Mouse (Mus musculus): ENCODE data around the gene Pcnx2.

- TF ChIP-seq POLR2A (IDR thresholded peaks at IDR 0.05; ENCODE audit: insufficient read length, low read depth), result no peak
- no peak for TF ChIP-seq MYOD1 (IDR thresholded peaks at IDR 0.05; ENCODE audit: control insufficient read depth in 1 of 3, insufficient read length in 2 of 3, low read depth in 2 of 3)
- TF ChIP-seq USF1 (IDR thresholded peaks at IDR 0.05; ENCODE audit: low read depth), result no peak
- no peak for TF ChIP-seq MAX (IDR thresholded peaks at IDR 0.05; ENCODE audit: low read depth)
Observed at GRCm38 (mm10) chr8:125845281-125845680, 52.8 kb downstream of the Pcnx2 start.

Measured in myocyte (in vitro differentiated cells).